ENCODE assay signal across 9 mouse cellular contexts in genomic region chr2:25168665-25168978, GRCm38 (mm10). TPM values are rescaled to one million over a fixed set of nuclear protein-coding genes. Genes with fewer than 3 reads are reported as not detected.
DNase-seq lines count a peak whose midpoint lies in the region; ATAC-seq and TF ChIP-seq lines count a peak whose summit lies in the region.
"Had no signal": no experiment of that assay in that cellular context is flagged by ENCODE, and none has a peak within 500 bp of the region (broad histone marks: within the 10 kb centered on the region; RNA-seq: fewer than 3 reads in every experiment).

No protein-coding gene starts in this region.

- no peak for DNase-seq in lung, adult 2 months
- no peak for DNase-seq in adrenal gland, adult 18-20 months (ENCODE audit: low spot score in 2 of 2)
- no peak for DNase-seq in right cerebral cortex, postnatal 14 days
- DNase-seq in embryo, embryonic 10.5 days (ENCODE audit: low spot score), result no peak

- peak overlapping the region; percentile 43 for H3K9ac ChIP-seq in lung, embryonic 15.5 days
- H3K9ac ChIP-seq in forebrain, embryonic 15.5 days (replicated peaks), result 0 out of 2 replicates have a peak overlapping the region, but pooled peaks have one; percentile 59
- no peak overlapping the region for H3K9ac ChIP-seq in limb, embryonic 15.5 days
- H3K9ac ChIP-seq in stomach, embryonic 14.5 days (replicated peaks; ENCODE audit: low read depth, low read length), result peak overlapping the region; percentile 33; the same call in 1 of the 2 replicates

- peak overlapping the region; percentile 46 for H3K4me3 ChIP-seq in lung, embryonic 15.5 days
- no peak overlapping the region for H3K4me3 ChIP-seq in lung, adult 2 months (replicated peaks; ENCODE audit: extremely low read depth, low read depth, low read length)
- peak overlapping the region; percentile 49 for H3K4me3 ChIP-seq in forebrain, embryonic 15.5 days
- peak overlapping the region; percentile 47 for H3K4me3 ChIP-seq in limb, embryonic 15.5 days
- H3K4me3 ChIP-seq in stomach, embryonic 14.5 days (ENCODE audit: low read depth, low read length), result peak overlapping the region; percentile 39

- H3K27me3 ChIP-seq in lung, embryonic 15.5 days, result no peaks in the 10 kb centered on the region
- no peaks in the 10 kb centered on the region for H3K27me3 ChIP-seq in forebrain, embryonic 15.5 days
- H3K27me3 ChIP-seq in limb, embryonic 15.5 days, result no peaks in the 10 kb centered on the region
- no peaks in the 10 kb centered on the region for H3K27me3 ChIP-seq in stomach, embryonic 14.5 days (ENCODE audit: control insufficient read depth, insufficient read depth, low read length)

- peak overlapping the region; percentile 79 for H3K27ac ChIP-seq in lung, embryonic 15.5 days
- peak overlapping the region; percentile 69 for H3K27ac ChIP-seq in forebrain, embryonic 15.5 days (replicated peaks)
- peak overlapping the region; percentile 57 for H3K27ac ChIP-seq in limb, embryonic 15.5 days
- H3K27ac ChIP-seq in stomach, embryonic 14.5 days (ENCODE audit: low read length), result peak overlapping the region; percentile 52; the same call in 1 of the 2 replicates

- H3K36me3 ChIP-seq in lung, embryonic 15.5 days, result no peaks in the 10 kb centered on the region
- no peaks in the 10 kb centered on the region for H3K36me3 ChIP-seq in forebrain, embryonic 15.5 days
- H3K36me3 ChIP-seq in limb, embryonic 15.5 days, result no peaks in the 10 kb centered on the region
- H3K36me3 ChIP-seq in stomach, embryonic 14.5 days (ENCODE audit: control insufficient read depth, insufficient read depth, low read length), result no peaks in the 10 kb centered on the region

- no peak for TF ChIP-seq CTCF in lung, adult 2 months (IDR thresholded peaks at IDR 0.05; ENCODE audit: insufficient read depth, low read length)

- peaks cover 40% of the 10 kb centered on the region for H3K4me1 ChIP-seq in lung, embryonic 15.5 days
- peaks cover 13% of the 10 kb centered on the region for H3K4me1 ChIP-seq in lung, adult 2 months (ENCODE audit: control insufficient read depth, insufficient read depth, low read length)
- H3K4me1 ChIP-seq in forebrain, embryonic 15.5 days, result peaks cover 36% of the 10 kb centered on the region
- peaks cover 33% of the 10 kb centered on the region for H3K4me1 ChIP-seq in limb, embryonic 15.5 days
- peaks cover 16% of the 10 kb centered on the region for H3K4me1 ChIP-seq in stomach, embryonic 14.5 days (ENCODE audit: control insufficient read depth, insufficient read depth, low read length)

- WGBS in lung, embryonic 15.5 days, result 20% methylated on average over 2 of the region's 2 CpGs
- 27% methylated on average over 2 of the region's 2 CpGs for WGBS in lung, adult 2 months
- WGBS in forebrain, embryonic 15.5 days, result 4% methylated on average over 2 of the region's 2 CpGs
- 24% methylated on average over 2 of the region's 2 CpGs for whole genome bisulfite sequencing in limb, embryonic 15.5 days
- WGBS in stomach, embryonic 14.5 days, result 24% methylated on average over 2 of the region's 2 CpGs

- TF ChIP-seq POLR2A in lung, adult 2 months (IDR thresholded peaks at IDR 0.05; ENCODE audit: borderline replicate concordance, extremely low read depth, low read depth, low read length), result no peak

- peak overlapping the region; percentile 67 for H3K4me2 ChIP-seq in lung, embryonic 15.5 days
- peak overlapping the region; percentile 84 for H3K4me2 ChIP-seq in forebrain, embryonic 15.5 days (replicated peaks)
- H3K4me2 ChIP-seq in limb, embryonic 15.5 days, result peak overlapping the region; percentile 89
- H3K4me2 ChIP-seq in stomach, embryonic 14.5 days (replicated peaks; ENCODE audit: low read depth, low read length), result peak overlapping the region; percentile 82

- ATAC-seq in lung, embryonic 15.5 days (ENCODE audit: borderline replicate concordance, extremely low read depth, low FRiP score, low TSS enrichment), result no peak; the same call in 1 of the 2 replicates
- ATAC-seq in forebrain, embryonic 15.5 days (replicated peaks), result no peak
- ATAC-seq in limb, embryonic 15.5 days (ENCODE audit: insufficient number of reproducible peaks, low FRiP score, low TSS enrichment, low read depth), result no peak
- ATAC-seq in stomach, embryonic 14.5 days (ENCODE audit: insufficient number of reproducible peaks, insufficient read depth, low FRiP score, low read depth), result no peak

- H3K9me3 ChIP-seq in lung, embryonic 15.5 days, result no peaks in the 10 kb centered on the region
- no peaks in the 10 kb centered on the region for H3K9me3 ChIP-seq in forebrain, embryonic 15.5 days
- H3K9me3 ChIP-seq in limb, embryonic 15.5 days, result no peaks in the 10 kb centered on the region
- no peaks in the 10 kb centered on the region for H3K9me3 ChIP-seq in stomach, embryonic 14.5 days (ENCODE audit: control insufficient read depth, low read depth, low read length)

RNA-seq across cellular contexts. Expression of gene Nrarp, which starts 11.9 kb away (rescaled TPM):
- polyA plus RNA-seq in lung, embryonic 15.5 days (2015; fragmentation: Nextera tagmentation; extraction: Ambion mirVana), result 15.7 and 16.0 TPM in 2 replicates
- 46.0 and 69.2 TPM in 2 replicates for polyA plus RNA-seq in lung, adult 2 months (2012; rRNA removed)
- polyA plus RNA-seq in forebrain, embryonic 15.5 days (2015; fragmentation: Nextera tagmentation; extraction: Ambion mirVana), result 25.2 and 27.5 TPM in 2 replicates
- polyA plus RNA-seq in limb, embryonic 15.5 days (2015; fragmentation: Nextera tagmentation; extraction: Ambion mirVana), result 28.5 and 33.5 TPM in 2 replicates
- polyA plus RNA-seq in stomach, embryonic 14.5 days (2014; fragmentation: Nextera tagmentation; extraction: Ambion mirVana), result 8.0 and 8.9 TPM in 2 replicates
- total RNA-seq in adrenal gland, adult 18-20 months (2021), result 1 to 10 TPM; 2.3 to 3.5 TPM

RNA-seq across cellular contexts. Expression of gene Tor4a, which starts 28.1 kb away (rescaled TPM):
- polyA plus RNA-seq in lung, embryonic 15.5 days (2015; fragmentation: Nextera tagmentation; extraction: Ambion mirVana), result 8.8 and 11.7 TPM in 2 replicates
- polyA plus RNA-seq in lung, adult 2 months (2012; rRNA removed), result 52.8 and 54.9 TPM in 2 replicates
- 1.3 and 1.6 TPM in 2 replicates for polyA plus RNA-seq in forebrain, embryonic 15.5 days (2015; fragmentation: Nextera tagmentation; extraction: Ambion mirVana)
- 8.9 and 10.0 TPM in 2 replicates for polyA plus RNA-seq in limb, embryonic 15.5 days (2015; fragmentation: Nextera tagmentation; extraction: Ambion mirVana)
- polyA plus RNA-seq in stomach, embryonic 14.5 days (2014; fragmentation: Nextera tagmentation; extraction: Ambion mirVana), result 12.8 and 15.8 TPM in 2 replicates
- total RNA-seq in adrenal gland, adult 18-20 months (2021), result 10 to 100 TPM; 11.6 to 19.5 TPM

RNA-seq across cellular contexts. Expression of gene Nelfb, which starts 42.7 kb away (rescaled TPM):
- polyA plus RNA-seq in lung, embryonic 15.5 days (2015; fragmentation: Nextera tagmentation; extraction: Ambion mirVana), result 121 and 122 TPM in 2 replicates
- 58.0 and 94.5 TPM in 2 replicates for polyA plus RNA-seq in lung, adult 2 months (2012; rRNA removed)
- polyA plus RNA-seq in forebrain, embryonic 15.5 days (2015; fragmentation: Nextera tagmentation; extraction: Ambion mirVana), result 96.7 and 102 TPM in 2 replicates
- 114 and 117 TPM in 2 replicates for polyA plus RNA-seq in limb, embryonic 15.5 days (2015; fragmentation: Nextera tagmentation; extraction: Ambion mirVana)
- polyA plus RNA-seq in stomach, embryonic 14.5 days (2014; fragmentation: Nextera tagmentation; extraction: Ambion mirVana), result 102 TPM in 2 replicates
- total RNA-seq in adrenal gland, adult 18-20 months (2021), result 10 to 100 TPM; 48.8 to 49.5 TPM

RNA-seq across cellular contexts. Expression of gene Stpg3, which starts 45.8 kb away (rescaled TPM):
- polyA plus RNA-seq in lung, embryonic 15.5 days (2015; fragmentation: Nextera tagmentation; extraction: Ambion mirVana), result not detected in 2 replicates
- polyA plus RNA-seq in lung, adult 2 months (2012; rRNA removed), result not detected in 2 replicates
- not detected in 2 replicates for polyA plus RNA-seq in forebrain, embryonic 15.5 days (2015; fragmentation: Nextera tagmentation; extraction: Ambion mirVana)
- polyA plus RNA-seq in limb, embryonic 15.5 days (2015; fragmentation: Nextera tagmentation; extraction: Ambion mirVana), result not detected in 2 replicates
- not detected in 2 replicates for polyA plus RNA-seq in stomach, embryonic 14.5 days (2014; fragmentation: Nextera tagmentation; extraction: Ambion mirVana)
- not detected for total RNA-seq in adrenal gland, adult 18-20 months (2021)
- polyA plus RNA-seq: small intestine, adult 2 months had no signal

RNA-seq across cellular contexts. Expression of gene Fam166a, which starts 49.9 kb away (rescaled TPM):
- polyA plus RNA-seq in lung, embryonic 15.5 days (2015; fragmentation: Nextera tagmentation; extraction: Ambion mirVana), result 0.69 and 1.4 TPM in 2 replicates
- polyA plus RNA-seq in lung, adult 2 months (2012; rRNA removed), result 0.17 TPM in 1 of 2 replicates, not detected in the other
- 1.2 TPM in 1 of 2 replicates, not detected in the other for polyA plus RNA-seq in forebrain, embryonic 15.5 days (2015; fragmentation: Nextera tagmentation; extraction: Ambion mirVana)
- 0.81 TPM in 1 of 2 replicates, not detected in the other for polyA plus RNA-seq in limb, embryonic 15.5 days (2015; fragmentation: Nextera tagmentation; extraction: Ambion mirVana)
- not detected in 2 replicates for polyA plus RNA-seq in stomach, embryonic 14.5 days (2014; fragmentation: Nextera tagmentation; extraction: Ambion mirVana)
- not detected for total RNA-seq in adrenal gland, adult 18-20 months (2021)
